Mouse (Mus musculus): ENCODE measurements around the gene Rab5b.

DNA sequence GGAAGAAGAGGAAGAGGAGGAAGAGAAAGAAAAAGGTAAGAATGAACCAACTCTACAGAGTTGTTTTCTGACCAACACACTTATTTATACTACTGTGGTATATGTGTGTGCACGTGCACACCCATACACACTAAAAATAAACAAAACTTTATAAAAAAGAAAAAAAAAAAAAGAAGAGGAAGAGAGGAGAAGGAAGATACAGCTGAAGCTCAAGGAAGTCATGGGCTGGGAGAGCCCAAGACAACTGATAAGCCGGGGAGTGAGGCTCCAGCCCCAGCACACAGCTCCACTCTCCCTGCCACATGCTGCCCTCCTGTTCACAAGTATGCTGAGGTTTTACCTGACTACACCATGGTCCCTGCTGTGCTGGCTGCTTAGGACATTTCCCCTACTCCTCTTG lies 44.2 kb upstream of the Rab5b start:
- TF ChIP-seq CTCF (IDR thresholded peaks at IDR 0.05; ENCODE audit: borderline replicate concordance, control insufficient read depth, extremely low read depth, insufficient read depth, low read length, poor library complexity) (no peak), POLR2A (IDR thresholded peaks at IDR 0.05; ENCODE audit: control insufficient read depth, extremely low read depth, insufficient read depth, low read length, poor library complexity) (no peak)

Measured in thymus, adult 2 months (tissue).